Mouse (Mus musculus) left cerebral cortex, adult 11 months (tissue): ENCODE results near the gene Acta1.

Experiments used
- DNase-seq: peaks from one replicate; pipeline ENCODE4 v3.0.0; 2022; ENCODE audit warnings: low spot score

Acta1 gene

DNA sequence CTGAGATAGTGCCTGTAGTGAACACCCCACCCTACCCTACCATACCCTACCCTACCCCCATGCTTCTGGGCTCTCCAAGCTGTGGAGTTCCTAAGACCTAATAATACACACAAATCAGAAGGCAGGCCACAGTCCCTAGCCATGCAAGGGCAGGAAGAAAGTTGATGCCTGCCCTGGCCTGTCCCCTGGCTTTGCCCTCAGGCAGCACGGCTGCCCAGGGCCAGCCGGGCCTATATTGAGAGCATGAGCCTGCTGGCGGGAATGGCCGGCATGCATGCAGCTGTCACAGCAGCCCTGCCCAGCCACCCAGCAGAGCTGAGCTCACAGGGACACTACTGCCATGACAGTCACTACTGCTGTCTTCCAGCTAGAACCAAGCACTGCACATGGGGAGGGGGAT is 11.5 kb downstream of the Acta1 start:
- no peak for DNase-seq

DNA sequence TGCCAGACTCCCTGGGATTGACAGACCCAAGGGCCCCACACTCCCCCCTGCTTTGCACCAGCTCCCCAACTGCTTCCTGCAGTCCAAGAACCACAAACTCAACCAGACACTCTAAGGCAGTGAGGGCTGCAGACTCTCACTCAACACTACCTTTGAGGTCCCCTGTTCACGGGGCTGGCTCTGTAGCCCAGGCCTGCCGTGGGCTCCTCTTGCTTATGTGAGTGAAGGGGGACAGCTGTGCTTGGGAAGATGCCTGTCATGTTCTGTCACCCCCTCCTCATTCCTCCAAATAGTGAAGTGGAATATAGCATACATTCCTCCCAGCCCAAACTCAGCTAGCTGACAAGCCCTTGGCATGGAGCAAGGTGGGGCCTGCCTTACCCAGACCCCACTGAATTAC is 12.1 kb downstream of the Acta1 start:
- DNase-seq = no peak

DNA sequence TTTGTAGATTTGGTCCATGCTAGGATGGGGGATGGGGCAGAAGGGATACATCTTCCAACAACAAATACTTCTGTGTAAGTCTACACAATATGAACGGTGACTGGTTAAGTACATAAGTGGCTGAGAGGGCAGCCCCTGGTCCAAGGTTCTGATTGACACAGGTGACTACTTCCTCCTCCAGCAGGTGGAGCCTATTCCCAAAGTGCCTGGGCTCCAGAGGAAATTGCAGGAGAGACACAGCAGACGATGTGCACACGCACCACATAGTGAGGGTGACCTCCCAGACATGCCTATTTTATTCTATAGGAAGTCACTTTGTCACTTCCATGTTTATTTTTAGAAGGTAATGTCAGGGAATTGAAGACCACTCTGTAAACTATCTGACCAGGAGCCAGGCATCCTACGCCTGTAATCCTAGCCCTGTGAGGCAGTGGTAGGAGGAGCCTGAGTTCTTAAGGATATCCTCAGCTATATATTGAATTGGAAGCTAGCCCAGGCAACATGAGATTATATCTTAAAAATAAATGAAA is 13.7 kb downstream of the Acta1 start:
- no peak for DNase-seq

DNA sequence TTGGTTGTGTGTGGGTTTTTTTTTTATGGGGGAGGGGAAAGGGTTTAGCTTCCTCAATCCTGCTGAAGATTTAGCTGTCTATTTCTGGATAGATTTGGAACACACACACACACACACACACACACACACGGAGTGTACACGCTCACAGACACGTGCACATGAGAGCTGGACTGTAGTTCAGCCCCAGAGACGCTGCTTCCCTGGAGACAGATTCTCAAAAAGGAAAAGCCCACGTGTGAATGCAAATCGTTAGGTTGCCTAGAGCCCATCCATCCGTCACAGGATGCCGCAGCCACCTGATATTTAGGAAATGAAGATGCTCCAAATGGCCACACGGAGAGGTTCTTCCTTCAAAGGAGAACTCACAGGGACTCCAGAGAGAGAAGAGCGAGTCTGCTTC is 14.3 kb downstream of the Acta1 start:
- peak; percentile 71 for DNase-seq

DNA sequence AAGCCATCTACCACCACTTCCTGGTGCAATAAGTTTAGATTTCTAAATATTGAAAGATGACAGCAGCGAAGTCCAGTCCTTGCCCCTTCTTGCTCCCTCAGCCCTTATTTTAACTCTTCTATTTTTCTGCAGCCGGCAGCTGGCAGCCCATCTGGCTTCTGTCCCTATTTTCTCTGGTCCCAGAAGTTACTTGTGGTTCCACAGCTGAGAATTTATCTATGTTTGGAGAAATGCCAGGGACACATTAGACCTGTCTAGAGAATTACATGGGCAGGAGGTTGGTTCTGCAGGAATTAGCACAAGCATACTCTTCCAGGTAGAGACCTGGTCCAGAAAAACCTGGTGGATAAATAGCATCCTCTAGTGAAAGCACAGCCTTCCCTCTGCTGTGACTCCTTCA is 16.7 kb downstream of the Acta1 start:
- no peak for DNase-seq

DNA sequence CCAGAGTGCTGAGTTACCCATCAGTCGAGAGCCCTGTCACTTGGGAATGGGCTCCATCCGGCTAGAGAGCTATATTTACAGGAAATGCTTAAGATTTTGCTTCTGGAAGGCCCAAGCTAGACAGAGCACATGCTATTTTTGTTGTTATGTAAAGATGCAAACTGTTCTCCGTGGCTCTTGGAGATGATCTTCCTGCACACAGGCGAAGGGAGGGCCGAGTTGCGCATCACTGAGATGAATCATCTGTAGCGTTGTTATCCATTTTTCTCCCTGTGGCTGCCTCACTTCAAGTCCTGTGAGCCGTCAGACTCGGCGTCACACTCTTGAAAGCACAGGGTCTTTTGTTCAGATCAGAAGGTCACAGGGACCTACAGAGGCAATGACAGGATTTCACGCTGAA is 20.2 kb downstream of the Acta1 start:
- no peak for DNase-seq

DNA sequence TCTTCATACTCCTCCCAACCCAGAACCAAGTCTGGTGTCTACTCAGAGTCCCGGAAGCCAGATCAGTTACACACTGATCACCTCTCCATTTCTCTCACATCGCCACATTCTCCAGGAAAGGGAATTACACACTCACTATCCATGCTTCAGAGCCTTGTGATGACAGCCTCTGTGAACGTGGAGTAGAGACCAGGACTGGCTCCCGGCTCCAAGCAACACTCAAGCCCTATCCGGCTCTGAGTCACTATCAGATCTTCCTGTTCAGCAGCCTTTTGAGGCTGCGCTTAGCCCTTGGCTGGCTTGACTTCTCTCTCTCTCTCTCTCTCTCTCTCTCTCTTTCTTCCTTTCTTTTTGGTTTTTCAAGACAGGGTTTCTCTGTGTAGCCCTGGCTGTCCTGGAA is 21.2 kb downstream of the Acta1 start:
- no peak for DNase-seq

DNA sequence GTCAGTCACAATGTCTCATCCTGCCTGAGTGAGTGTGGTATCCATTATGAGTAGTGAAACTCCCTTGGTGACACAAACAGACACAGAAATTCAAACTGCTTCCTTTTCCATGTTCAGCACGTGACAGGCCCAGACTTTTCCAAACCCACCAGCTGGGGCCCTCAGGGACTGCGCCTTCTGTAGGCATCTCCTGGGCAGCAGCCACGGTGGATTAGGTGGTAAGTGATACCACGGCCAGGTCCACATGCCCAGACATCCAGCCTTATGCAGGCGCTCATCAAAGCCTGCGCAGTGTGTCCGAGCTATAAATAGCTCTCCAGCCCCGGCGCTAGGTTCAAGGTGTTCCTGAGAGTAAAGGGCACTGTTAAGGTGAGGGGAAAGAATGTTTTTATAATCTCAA is 22.5 kb downstream of the Acta1 start:
- DNase-seq = no peak

DNA sequence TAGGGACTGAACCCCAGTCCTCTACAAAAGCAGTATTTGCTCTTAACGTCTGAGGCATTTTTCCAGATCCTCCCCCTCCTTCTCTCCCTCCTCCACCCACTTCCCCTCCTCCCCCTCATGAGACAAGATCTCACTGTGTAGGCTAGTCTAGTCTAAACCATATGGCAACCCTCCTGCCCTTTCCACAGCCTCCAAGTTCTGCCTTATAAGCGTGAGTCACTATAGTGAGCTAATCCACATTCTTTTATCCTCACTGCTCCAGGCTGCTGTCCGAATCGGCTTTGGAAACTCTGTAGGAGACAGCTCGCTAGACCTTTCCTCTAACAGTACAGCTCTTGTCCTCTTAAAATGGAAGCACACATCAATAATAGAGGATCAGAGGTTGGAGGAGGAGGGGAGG is 27.6 kb downstream of the Acta1 start:
- DNase-seq = no peak

DNA sequence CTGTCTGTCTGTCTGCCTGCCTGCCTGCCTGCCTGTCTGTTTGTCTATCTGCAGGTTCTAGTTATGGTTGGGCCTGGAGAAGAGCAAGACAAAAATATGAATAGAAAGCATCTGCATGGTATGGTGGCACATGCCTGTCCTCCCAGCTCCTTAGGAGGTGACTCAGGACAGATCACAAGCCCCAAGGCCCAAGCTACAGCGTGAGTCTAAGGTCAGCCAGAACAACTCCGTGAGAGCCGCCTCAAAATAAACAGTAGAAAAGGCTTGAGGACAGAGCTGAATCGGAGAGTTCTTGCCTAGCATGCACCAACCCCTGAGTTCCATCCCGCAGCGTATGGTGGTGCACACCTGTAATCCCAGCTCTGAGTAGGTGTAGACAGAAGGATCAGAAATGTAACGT is 28.8 kb downstream of the Acta1 start:
- no peak for DNase-seq

DNA sequence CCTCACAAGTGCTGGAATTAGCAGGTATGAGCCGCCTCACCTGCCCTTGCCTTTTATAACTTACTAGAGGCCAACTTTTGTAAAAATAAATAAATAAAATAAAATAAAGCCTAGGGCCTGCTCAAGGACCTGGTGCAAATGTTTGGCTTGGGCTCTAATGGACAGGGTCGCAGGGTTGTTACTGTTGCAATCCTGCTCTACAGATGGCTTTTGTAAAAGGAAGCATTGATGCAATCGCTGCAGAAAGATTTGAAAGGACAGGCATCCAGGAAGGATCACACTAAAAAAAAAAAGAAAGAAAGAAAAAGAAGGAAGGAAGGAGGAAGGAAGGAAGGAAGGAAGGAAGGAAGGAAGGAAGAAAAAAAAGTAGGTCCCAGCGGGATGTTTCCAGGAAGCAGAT is 34.2 kb downstream of the Acta1 start:
- DNase-seq = no peak

DNA sequence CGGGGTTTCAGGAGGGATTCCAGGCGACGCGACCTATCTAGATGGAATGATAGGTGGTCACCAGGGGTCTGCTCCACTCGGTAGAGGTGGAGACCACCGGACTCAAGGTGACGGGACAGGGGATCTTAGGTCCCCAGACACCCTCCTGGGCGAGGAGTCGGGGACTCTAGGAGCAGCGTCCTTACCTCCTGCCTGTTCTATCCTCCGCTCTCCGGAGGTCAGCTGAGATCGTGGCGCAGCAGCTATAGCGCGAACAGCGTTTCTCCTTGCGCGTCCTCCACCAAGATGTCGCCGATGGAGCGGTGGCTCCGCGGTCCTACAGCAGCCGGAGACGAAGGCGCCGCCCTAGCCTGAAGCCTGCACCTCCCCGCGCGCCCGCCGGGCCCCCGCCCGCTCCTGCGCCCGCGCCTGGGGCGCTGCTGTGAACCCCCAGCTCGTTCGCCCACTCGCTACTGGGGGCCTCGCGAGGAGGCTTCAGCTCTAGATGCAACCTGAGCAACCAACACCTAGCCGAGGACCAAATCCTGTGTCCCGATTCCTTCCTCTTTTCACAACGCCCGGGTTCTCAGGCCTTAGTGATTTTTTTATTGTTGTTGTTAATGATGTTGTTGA is 34.8 kb downstream of the Acta1 start, which contains the start of gene Ccsap:
TSS of gene Ccsap (minus strand) at position 562 of the 612 bp plus-strand sequence.
- peak; percentile 54 for DNase-seq

DNA sequence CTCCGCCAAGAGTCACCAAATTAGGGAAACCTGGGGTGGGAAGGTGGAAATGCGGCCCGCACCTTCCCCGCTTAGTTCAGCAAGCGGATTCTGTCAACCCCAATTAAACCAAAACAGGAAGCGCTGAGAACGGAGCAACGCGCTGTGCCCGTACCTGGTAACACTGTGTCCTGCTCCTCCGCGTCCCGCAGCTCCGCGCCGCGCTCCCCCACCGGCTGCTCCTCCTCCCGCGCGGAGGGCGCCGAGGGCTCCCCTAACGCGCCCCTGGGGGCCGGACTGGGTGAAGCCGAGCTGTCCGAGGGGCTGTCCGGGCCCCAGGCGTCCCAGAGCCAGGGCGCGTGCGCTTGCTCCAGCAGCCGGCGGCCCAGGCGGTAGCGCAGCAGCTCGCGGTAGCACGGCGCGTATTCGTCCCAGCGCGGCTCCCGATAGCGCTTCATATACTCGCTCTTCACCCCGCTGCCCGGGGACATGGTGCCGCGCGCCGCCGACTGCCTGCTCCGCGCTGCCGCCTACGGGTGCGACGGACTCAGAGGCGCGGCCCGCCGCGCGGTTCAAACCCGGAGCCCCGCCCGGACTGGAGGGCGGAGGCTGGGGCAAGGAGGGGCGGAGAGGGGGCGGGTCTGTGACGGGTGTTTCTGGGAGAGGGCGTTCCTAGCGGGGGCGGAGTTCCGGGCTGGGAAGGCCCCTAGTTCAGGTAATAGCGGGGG is 35.5 kb downstream of the Acta1 start:
- DNase-seq = peak; percentile 88

DNA sequence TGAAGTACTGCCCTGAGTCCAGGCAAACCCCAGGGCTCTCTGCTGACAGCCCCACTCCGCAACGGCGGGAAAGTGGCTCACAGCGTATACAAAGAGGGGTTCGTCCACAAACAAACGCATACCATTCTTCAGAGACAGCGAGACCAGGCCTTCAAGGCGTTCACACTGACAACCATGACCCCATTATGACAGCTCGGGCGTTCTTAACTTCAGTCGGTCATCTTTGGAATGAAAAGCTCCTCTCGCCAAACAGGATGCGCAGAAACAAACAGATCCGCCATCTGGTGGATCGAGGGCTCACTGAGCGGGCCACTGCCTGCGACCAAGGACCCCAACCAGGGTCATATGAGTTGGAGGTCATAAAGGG is 36.0 kb downstream of the Acta1 start:
- no peak for DNase-seq

DNA sequence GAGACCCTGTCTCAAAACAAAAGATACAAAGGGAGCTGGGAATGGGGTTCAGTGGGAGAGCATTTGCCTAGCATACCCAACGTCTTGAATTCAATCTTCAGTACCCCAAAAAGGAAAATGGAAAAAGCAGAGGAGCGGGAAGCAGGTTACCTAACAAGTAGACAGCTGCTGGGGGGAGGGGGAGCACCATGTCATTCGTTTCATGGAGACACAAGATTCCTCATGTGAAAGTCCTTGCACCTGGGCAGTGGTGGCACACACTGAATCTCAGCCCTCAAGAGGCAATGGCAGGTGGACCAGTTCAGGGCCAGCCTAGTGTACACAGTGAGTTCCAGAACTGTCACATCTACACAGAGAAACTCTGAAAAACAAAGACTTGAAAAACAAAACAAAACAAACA is 37.2 kb downstream of the Acta1 start:
- no peak for DNase-seq

DNA sequence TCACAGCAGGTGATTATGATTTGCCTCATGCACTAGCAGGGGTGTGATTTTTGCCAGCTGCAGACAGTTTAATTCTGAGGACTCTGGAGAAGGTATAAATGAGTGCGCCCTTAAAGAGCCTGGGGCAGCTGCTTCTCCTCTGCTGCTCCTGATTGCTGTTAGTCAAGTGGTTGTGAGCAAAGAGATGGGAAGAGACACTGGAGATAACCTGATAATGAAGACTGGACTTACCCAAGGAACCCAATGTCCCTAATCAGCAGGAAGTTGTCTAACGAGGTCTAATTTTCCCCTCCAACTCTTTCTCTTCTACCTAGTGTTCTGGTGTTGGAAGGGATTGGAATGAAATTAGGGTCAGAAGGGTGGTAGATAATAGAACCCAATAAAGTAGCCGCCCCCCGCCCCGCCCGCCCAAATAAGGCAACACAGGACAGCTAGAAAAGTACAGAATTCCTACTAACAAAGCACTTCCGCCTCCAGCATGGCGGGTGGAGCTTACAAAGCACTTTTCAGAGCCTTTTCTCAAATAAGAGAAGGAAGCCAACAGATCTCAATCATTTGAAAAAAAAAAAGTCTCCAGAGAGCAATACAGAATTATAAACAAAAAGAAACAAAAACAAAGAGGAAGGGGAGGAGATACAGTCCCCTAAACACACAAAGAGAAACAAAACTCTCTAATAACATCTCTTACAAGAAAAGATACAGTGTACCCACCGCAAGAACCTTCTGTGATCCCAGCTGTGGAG is 39.6 kb downstream of the Acta1 start:
- DNase-seq = no peak

DNA sequence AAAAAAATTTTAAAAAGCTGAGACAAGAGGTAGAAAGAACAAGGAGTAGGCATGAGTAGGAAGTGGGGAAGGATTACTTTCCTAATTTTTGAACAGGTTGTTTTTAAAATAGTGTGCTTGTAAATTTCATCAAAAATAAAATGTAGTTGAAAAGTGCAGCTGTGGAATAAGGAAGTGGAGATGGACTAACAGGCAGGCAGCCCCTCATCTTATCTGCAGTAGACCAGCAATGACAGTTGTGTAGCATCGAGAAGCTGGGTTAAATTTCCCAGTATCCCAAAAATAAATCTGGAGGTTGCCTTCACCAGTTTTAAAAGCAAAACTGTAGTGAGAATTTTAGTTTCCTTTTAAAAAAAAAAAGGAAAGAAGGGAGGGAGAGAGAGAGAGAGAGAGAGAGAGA is 40.3 kb downstream of the Acta1 start:
- no peak for DNase-seq

DNA sequence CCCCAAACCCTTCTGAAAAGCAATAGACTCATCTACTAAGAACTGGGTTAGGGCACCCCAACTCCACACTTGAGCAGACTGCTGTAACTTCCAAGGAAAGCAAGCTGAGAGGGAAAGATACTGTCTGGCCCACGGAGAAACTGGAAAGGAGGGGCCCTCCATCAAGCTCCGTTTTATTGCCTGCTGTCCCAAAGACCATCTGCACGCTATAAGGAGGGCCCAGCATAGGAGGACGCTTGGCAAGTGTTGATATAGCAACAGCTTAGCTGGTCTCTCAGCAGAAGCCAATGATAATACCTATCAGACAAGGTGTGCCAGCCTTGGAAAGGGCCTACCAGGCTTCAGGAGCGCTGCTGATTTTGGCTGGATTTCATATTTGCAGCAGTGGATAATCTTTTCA is 43.0 kb downstream of the Acta1 start:
- DNase-seq = no peak

DNA sequence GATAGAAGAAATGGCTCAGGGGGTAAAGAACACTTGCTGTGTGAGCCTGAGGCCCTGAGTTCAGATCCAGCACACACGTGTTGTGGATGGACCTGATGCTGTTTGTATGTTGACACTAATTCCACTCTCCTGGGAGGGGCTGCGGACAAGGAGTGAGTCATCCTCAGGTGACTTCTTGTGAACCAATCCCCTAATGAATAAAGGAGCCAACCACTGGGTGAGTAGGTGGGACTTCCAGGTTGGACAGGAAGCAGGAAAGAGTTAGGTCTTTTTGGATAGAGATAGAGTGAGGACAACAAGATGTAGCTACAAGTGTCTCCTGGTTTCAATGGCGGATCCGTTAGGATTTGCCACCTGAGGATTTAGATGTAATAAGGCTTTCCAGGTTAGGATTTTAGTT is 45.2 kb downstream of the Acta1 start:
- DNase-seq = no peak

DNA sequence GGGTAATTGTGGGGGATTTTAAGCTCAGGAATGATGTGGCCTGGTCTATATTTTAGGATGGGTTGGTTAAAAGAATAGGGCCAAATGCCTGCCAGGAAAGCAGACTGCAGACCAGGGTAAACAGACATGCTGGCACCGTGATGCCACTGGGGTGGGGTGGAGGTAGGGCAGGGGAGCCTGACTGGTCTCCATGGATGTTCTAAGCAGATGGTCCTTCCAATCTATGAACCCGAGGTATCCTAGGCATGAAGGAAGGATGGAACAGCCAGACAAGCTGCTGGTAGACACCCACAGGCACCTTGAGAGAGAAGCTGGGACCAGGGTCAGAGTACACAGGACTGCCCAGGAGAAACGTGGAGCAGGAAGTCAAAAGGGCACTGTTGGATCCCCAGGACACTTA is 47.0 kb downstream of the Acta1 start:
- DNase-seq = no peak

DNA sequence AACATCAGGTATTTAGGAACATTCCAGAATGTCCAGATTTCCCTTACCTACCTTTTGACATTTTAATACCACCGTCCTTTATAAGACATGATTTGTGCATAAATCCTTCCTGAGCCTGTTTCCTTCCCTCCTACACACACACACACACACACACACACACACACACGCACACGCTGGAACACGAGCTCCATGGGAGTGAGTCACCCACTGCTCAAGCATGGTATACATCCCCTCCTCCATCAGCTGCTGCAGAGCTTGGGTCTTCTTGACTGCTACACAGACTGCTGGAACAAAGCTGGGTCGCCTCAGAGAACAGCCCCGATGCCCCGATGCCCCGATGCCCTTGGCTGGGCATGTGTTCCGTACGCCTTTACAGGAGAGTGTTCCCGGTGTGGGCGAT is 48.0 kb downstream of the Acta1 start:
- no peak for DNase-seq

DNA sequence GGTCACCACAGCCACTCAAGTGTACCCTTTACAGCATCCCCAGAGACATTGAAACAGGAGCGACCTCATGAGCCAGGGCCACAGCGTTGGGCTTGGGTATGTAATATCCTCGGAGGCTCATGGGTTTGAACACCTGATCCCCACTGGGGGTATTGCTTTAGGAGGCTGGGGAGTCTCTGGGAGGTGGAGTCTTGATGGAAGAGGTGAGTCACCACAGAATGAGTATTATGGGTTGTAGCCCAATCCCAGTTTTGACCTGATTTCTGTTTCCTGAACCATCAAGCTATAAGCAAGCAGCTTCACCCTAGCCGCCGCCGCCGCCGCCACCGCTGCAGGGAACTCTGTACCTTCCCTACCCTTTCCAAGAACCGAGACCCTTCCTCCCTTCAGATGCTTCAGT is 48.6 kb downstream of the Acta1 start:
- no peak for DNase-seq

DNA sequence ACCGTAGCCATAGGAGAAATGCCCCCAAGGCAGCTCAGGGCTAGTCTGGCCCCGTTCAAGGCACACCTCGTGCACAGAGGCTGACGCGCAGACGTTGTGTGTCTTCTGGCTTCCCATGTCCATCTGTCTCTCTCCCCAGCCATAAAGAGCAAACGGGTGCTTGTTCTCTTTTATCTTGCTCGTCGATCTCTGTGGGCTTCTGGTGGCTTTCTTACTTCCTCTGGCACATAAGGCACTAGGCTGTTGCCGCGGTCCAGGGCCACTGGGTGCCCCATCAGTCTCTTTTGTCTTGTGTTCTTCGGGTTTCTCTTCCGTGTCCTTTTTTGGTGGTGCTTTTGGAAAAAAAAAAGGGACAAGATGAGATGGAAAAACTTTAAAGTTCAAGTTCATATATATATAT is 49.4 kb downstream of the Acta1 start:
- no peak for DNase-seq
